Mouse (Mus musculus) myocyte (in vitro differentiated cells): ENCODE measurements around the gene Amigo3. TPM values are rescaled to one million over a fixed set of nuclear protein-coding genes. Genes with fewer than 3 reads are reported as not detected.

Source experiments
- H3K27me3 ChIP-seq: one replicate; pipeline ENCODE4 v1.6.1; 2011; ENCODE audit not compliant: control insufficient read depth, insufficient read depth, insufficient read length
- H3K36me3 ChIP-seq: one replicate; pipeline ENCODE4 v1.6.1; 2011; ENCODE audit not compliant: control insufficient read depth, insufficient read depth
- H3K4me2 ChIP-seq: one replicate; pipeline ENCODE4 v1.6.1; 2011; ENCODE audit warnings: low read depth, control low read depth
- H3K4me3 ChIP-seq: one replicate; pipeline ENCODE4 v1.5.1; 2011; ENCODE audit warnings: mild to moderate bottlenecking, control low read depth, moderate library complexity
- H3K79me2 ChIP-seq: one replicate; pipeline ENCODE4 v1.6.1; 2011; ENCODE audit not compliant: control insufficient read depth, insufficient read depth
- H3ac ChIP-seq: one replicate; pipeline ENCODE4 v1.6.1; 2011; ENCODE audit not compliant: control insufficient read depth, insufficient read length
- CEBPB ChIP-seq: IDR thresholded peaks from 2 replicates; pipeline ENCODE4 v1.6.1; 2011; ENCODE audit warnings: mild to moderate bottlenecking, moderate library complexity; ENCODE audit not compliant: poor library complexity, insufficient read depth, severe bottlenecking
- E2F4 ChIP-seq: IDR thresholded peaks from one replicate; pipeline ENCODE4 v1.6.1; 2011; ENCODE audit warnings: mild to moderate bottlenecking, control low read depth, moderate library complexity; ENCODE audit not compliant: insufficient read depth
- MAX ChIP-seq: IDR thresholded peaks from one replicate; pipeline ENCODE4 v1.6.1; 2011; ENCODE audit warnings: low read depth, mild to moderate bottlenecking, control low read depth
- MYOD1 ChIP-seq, 3 experiments: IDR thresholded peaks; one replicate each; pipeline ENCODE4 v1.6.1; 2011; ENCODE audit warnings: control low read depth in 2 of 3, low read depth in 2 of 3, mild to moderate bottlenecking in 2 of 3, moderate library complexity in 1 of 3; ENCODE audit not compliant: insufficient read length in 2 of 3, control insufficient read depth in 1 of 3
- MYOG ChIP-seq, 3 experiments: IDR thresholded peaks; one replicate each; pipeline ENCODE4 v1.6.1; 2011; ENCODE audit warnings: control low read depth in 2 of 3, low read depth in 2 of 3, mild to moderate bottlenecking in 2 of 3; ENCODE audit not compliant: insufficient read length in 2 of 3, control insufficient read depth in 1 of 3, insufficient read depth in 1 of 3
- POLR2A ChIP-seq: IDR thresholded peaks from one replicate; pipeline ENCODE4 v1.6.1; 2011; ENCODE audit warnings: low read depth, mild to moderate bottlenecking, control low read depth, moderate library complexity; ENCODE audit not compliant: insufficient read length
- POLR2AphosphoS2 ChIP-seq: IDR thresholded peaks from one replicate; pipeline ENCODE4 v1.6.1; 2011; ENCODE audit warnings: low read depth, control low read depth; ENCODE audit not compliant: insufficient read length
- REST ChIP-seq: IDR thresholded peaks from one replicate; pipeline ENCODE4 v1.6.1; 2011; ENCODE audit warnings: mild to moderate bottlenecking, control low read depth, moderate library complexity; ENCODE audit not compliant: insufficient read depth, insufficient read length
- SRF ChIP-seq: IDR thresholded peaks from one replicate; pipeline ENCODE4 v1.6.1; 2011; ENCODE audit warnings: low read depth; ENCODE audit not compliant: control insufficient read depth, insufficient read length
- TCF12 ChIP-seq: IDR thresholded peaks from one replicate; pipeline ENCODE4 v1.6.1; 2011; ENCODE audit warnings: mild to moderate bottlenecking, control low read depth; ENCODE audit not compliant: poor library complexity, insufficient read depth, severe bottlenecking
- TCF3 ChIP-seq: IDR thresholded peaks from one replicate; pipeline ENCODE4 v1.6.1; 2011; ENCODE audit warnings: low read depth, control low read depth; ENCODE audit not compliant: insufficient read length
- USF1 ChIP-seq: IDR thresholded peaks from one replicate; pipeline ENCODE4 v1.6.1; 2011; ENCODE audit warnings: low read depth, mild to moderate bottlenecking, control low read depth, moderate library complexity
- polyA plus RNA-seq: library from polyadenylated mRNA; unstranded; fragments of >200 nt; fragmentation: generic; extraction: Trizol; gene quantifications from one replicate; pipeline ENCODE4 v1.2.1, GENCODE M21; 2012; ENCODE audit warnings: missing spikeins

The Amigo3 gene
- polyA plus RNA-seq, 1 experiment: 1.8 TPM

- Histone ChIP-seq H3K36me3 (peaks cover under 1% of the 10 kb centered on the region), H3K4me3 (no peak within 1 kb of the TSS), H3ac (no peak within 1 kb of the TSS), H3K4me2 (no peak within 1 kb of the TSS), H3K27me3 (no peaks in the 10 kb centered on the region), H3K79me2 (peaks cover 8% of the 10 kb centered on the region)
- TF ChIP-seq E2F4: no peak
- no peak for TF ChIP-seq USF1
- no peak for TF ChIP-seq CEBPB
- peak; percentile 78 for TF ChIP-seq POLR2AphosphoS2
- TF ChIP-seq TCF12: no peak
- peak; percentile 19 for TF ChIP-seq POLR2A
- TF ChIP-seq SRF: no peak
- no peak for TF ChIP-seq MAX
- TF ChIP-seq MYOD1 (IDR thresholded peaks at IDR 0.05; ENCODE audit: control insufficient read depth in 1 of 3, insufficient read length in 2 of 3, low read depth in 2 of 3): no peak
Measured at GRCm38 (mm10) chr9:108082988-108083431, 30.1 kb downstream of the Amigo3 start, which contains the start of gene Rnf123. TSS of gene Rnf123 (minus strand) at chr9:108083346.

- Histone ChIP-seq H3K4me3 (no peak overlapping the region), H3K27me3 (no peaks in the 10 kb centered on the region), H3ac (no peak overlapping the region), H3K79me2 (peaks cover 4% of the 10 kb centered on the region), H3K36me3 (peaks cover 5% of the 10 kb centered on the region), H3K4me2 (no peak overlapping the region)
- TF ChIP-seq MAX: no peak
- no peak for TF ChIP-seq USF1
- no peak for TF ChIP-seq SRF
- no peak for TF ChIP-seq TCF12
- no peak for TF ChIP-seq CEBPB
- no peak for TF ChIP-seq E2F4
- no peak for TF ChIP-seq POLR2A
- TF ChIP-seq REST: no peak
- no peak for TF ChIP-seq MYOG (IDR thresholded peaks at IDR 0.05; ENCODE audit: control insufficient read depth in 1 of 3, insufficient read depth in 1 of 3, insufficient read length in 2 of 3, low read depth in 2 of 3)
- TF ChIP-seq TCF3: no peak
- no peak for TF ChIP-seq MYOD1 (IDR thresholded peaks at IDR 0.05; ENCODE audit: control insufficient read depth in 1 of 3, insufficient read length in 2 of 3, low read depth in 2 of 3)
- TF ChIP-seq POLR2AphosphoS2: no peak
Measured at GRCm38 (mm10) chr9:108083561-108083960, 30.6 kb downstream of the Amigo3 start.

GRCm38 (mm10) chr9:108085261-108085660 lies 32.3 kb downstream of the Amigo3 start:
- H3K36me3 ChIP-seq: peaks cover 5% of the 10 kb centered on the region
- no peak overlapping the region for H3ac ChIP-seq
- no peak overlapping the region for H3K4me3 ChIP-seq
- H3K79me2 ChIP-seq: no peaks in the 10 kb centered on the region
- no peak overlapping the region for H3K4me2 ChIP-seq
- no peaks in the 10 kb centered on the region for H3K27me3 ChIP-seq
- TF ChIP-seq MYOD1 (IDR thresholded peaks at IDR 0.05; ENCODE audit: control insufficient read depth in 1 of 3, insufficient read length in 2 of 3, low read depth in 2 of 3) (no peak), CEBPB (no peak), POLR2A (no peak), E2F4 (no peak)

- H3K79me2 ChIP-seq: no peaks in the 10 kb centered on the region
- no peaks in the 10 kb centered on the region for H3K27me3 ChIP-seq
- H3K4me3 ChIP-seq: no peak overlapping the region
- no peak overlapping the region for H3ac ChIP-seq
- H3K36me3 ChIP-seq: peaks cover 5% of the 10 kb centered on the region
- no peak for TF ChIP-seq USF1
- TF ChIP-seq TCF12: no peak
- TF ChIP-seq SRF: no peak
- TF ChIP-seq E2F4: no peak
- TF ChIP-seq MAX: no peak
- no peak for TF ChIP-seq REST
- H3K4me2 ChIP-seq: no peak overlapping the region
Measured at GRCm38 (mm10) chr9:108090611-108091120, 37.7 kb downstream of the Amigo3 start.

- no peaks in the 10 kb centered on the region for H3K36me3 ChIP-seq
- H3K4me2 ChIP-seq: peak overlapping the region; percentile 86
- H3K79me2 ChIP-seq: no peaks in the 10 kb centered on the region
- H3K4me3 ChIP-seq: peak overlapping the region; percentile 66
- no peak for TF ChIP-seq E2F4
- TF ChIP-seq USF1: no peak
- no peak for TF ChIP-seq MYOD1 (IDR thresholded peaks at IDR 0.05; ENCODE audit: control insufficient read depth in 1 of 3, insufficient read length in 2 of 3, low read depth in 2 of 3)
- no peak for TF ChIP-seq CEBPB
- TF ChIP-seq SRF: no peak
- TF ChIP-seq REST: no peak
- TF ChIP-seq POLR2A: no peak
- no peak for TF ChIP-seq MYOG (IDR thresholded peaks at IDR 0.05; ENCODE audit: control insufficient read depth in 1 of 3, insufficient read depth in 1 of 3, insufficient read length in 2 of 3, low read depth in 2 of 3)
- no peak for TF ChIP-seq TCF3
- TF ChIP-seq TCF12: no peak
- TF ChIP-seq POLR2AphosphoS2: no peak
- no peak for TF ChIP-seq MAX
- peak overlapping the region; percentile 16 for H3ac ChIP-seq
- H3K27me3 ChIP-seq: no peaks in the 10 kb centered on the region
Measured at GRCm38 (mm10) chr9:108093586-108093985, 40.6 kb downstream of the Amigo3 start.
